Comparison of ENCODE assay signal across 8 mouse cellular contexts in genomic region chr5:47985901-47986670, GRCm38 (mm10). TPM values are rescaled to one million over a fixed set of nuclear protein-coding genes. Genes with fewer than 3 reads are reported as not detected.
DNase-seq lines count a peak whose midpoint lies in the region; ATAC-seq and TF ChIP-seq lines count a peak whose summit lies in the region.

No protein-coding gene starts in this region.

- peaks cover 56% of the 10 kb centered on the region for H3K4me1 ChIP-seq in E14TG2a.4 (replicated peaks; ENCODE audit: low read depth, low read length)
- H3K4me1 ChIP-seq in forebrain, embryonic 14.5 days (ENCODE audit: control insufficient read depth, insufficient read depth, low read length), result peaks cover 13% of the 10 kb centered on the region; the same call in 1 of the 2 replicates
- H3K4me1 ChIP-seq in intestine, embryonic 16.5 days (ENCODE audit: control insufficient read depth, insufficient read depth, low read length), result peaks cover 17% of the 10 kb centered on the region
- peaks cover 41% of the 10 kb centered on the region for H3K4me1 ChIP-seq in limb, embryonic 10.5 days

- TF ChIP-seq CTCF in E14TG2a.4 (conservative IDR thresholded peaks at IDR 0.05; ENCODE audit: low read length), result no peak

- H3K27me3 ChIP-seq in E14TG2a.4 (ENCODE audit: insufficient read depth, low read length), result peaks cover 32% of the 10 kb centered on the region
- 0 out of 2 replicates have a peak, but pooled peaks cover 3% of the 10 kb centered on the region for H3K27me3 ChIP-seq in forebrain, embryonic 14.5 days (replicated peaks; ENCODE audit: control insufficient read depth, insufficient read depth, low read length)
- peaks cover 24% of the 10 kb centered on the region for H3K27me3 ChIP-seq in intestine, embryonic 16.5 days (replicated peaks; ENCODE audit: control insufficient read depth, insufficient read depth, low read length)
- H3K27me3 ChIP-seq in limb, embryonic 10.5 days (ENCODE audit: low read depth, poor library complexity, severe bottlenecking), result peaks cover 37% of the 10 kb centered on the region; the same call in 1 of the 2 replicates

- peak overlapping the region; percentile 85 for H3K4me3 ChIP-seq in E14TG2a.4 (replicated peaks; ENCODE audit: low read length)
- peak overlapping the region; percentile 63 for H3K4me3 ChIP-seq in forebrain, embryonic 14.5 days (ENCODE audit: low read depth, low read length)
- peak overlapping the region; percentile 68 for H3K4me3 ChIP-seq in intestine, embryonic 16.5 days (ENCODE audit: low read length)
- H3K4me3 ChIP-seq in limb, embryonic 10.5 days, result peak overlapping the region; percentile 71

- H3K9ac ChIP-seq in forebrain, embryonic 14.5 days (ENCODE audit: low read length), result peak overlapping the region; percentile 75
- H3K9ac ChIP-seq in intestine, embryonic 16.5 days (ENCODE audit: low read depth, low read length), result peak overlapping the region; percentile 73

- peak; percentile 32 for DNase-seq in MN1 (ENCODE audit: low spot score)
- DNase-seq in forebrain, embryonic 14.5 days (ENCODE audit: low spot score), result peak; percentile 64
- DNase-seq in limb, embryonic 10.5 days (ENCODE audit: low spot score), result peak; percentile 71
- DNase-seq in neural tube, embryonic 10.5 days (ENCODE audit: extremely low spot score, low spot score), result peak; percentile 72
- no peak for DNase-seq in thymus, postnatal 14 days
- DNase-seq in spleen, postnatal 36 days (ENCODE audit: low spot score in 2 of 2), result no peak

- no peaks in the 10 kb centered on the region for H3K36me3 ChIP-seq in E14TG2a.4 (ENCODE audit: insufficient read depth, low read length)
- no peaks in the 10 kb centered on the region for H3K36me3 ChIP-seq in forebrain, embryonic 14.5 days (ENCODE audit: control insufficient read depth, insufficient read depth, low read length)
- no peaks in the 10 kb centered on the region for H3K36me3 ChIP-seq in intestine, embryonic 16.5 days (ENCODE audit: control insufficient read depth, insufficient read depth, low read length)
- no peaks in the 10 kb centered on the region for H3K36me3 ChIP-seq in limb, embryonic 10.5 days

- under 1% methylated on average over 48 of the region's 48 CpGs for WGBS in forebrain, embryonic 14.5 days
- WGBS in intestine, embryonic 16.5 days, result 3% methylated on average over 48 of the region's 48 CpGs
- under 1% methylated on average over 48 of the region's 48 CpGs for WGBS in limb, embryonic 10.5 days

- 0 out of 2 replicates have a peak overlapping the region, but pooled peaks have one; percentile 46 for H3K27ac ChIP-seq in forebrain, embryonic 14.5 days (ENCODE audit: low read depth, low read length)
- H3K27ac ChIP-seq in intestine, embryonic 16.5 days (ENCODE audit: low read length), result no peak overlapping the region
- peak overlapping the region; percentile 81 for H3K27ac ChIP-seq in limb, embryonic 10.5 days

- peak; percentile 12; the same call in 1 of the 2 replicates for ATAC-seq in forebrain, embryonic 14.5 days
- ATAC-seq in intestine, embryonic 16.5 days, result no peak

- H3K9me3 ChIP-seq in E14TG2a.4 (ENCODE audit: low read length), result no peaks in the 10 kb centered on the region
- H3K9me3 ChIP-seq in forebrain, embryonic 14.5 days (replicated peaks; ENCODE audit: control insufficient read depth, low read length), result no peaks in the 10 kb centered on the region
- no peaks in the 10 kb centered on the region for H3K9me3 ChIP-seq in intestine, embryonic 16.5 days (ENCODE audit: control insufficient read depth, low read length)
- H3K9me3 ChIP-seq in limb, embryonic 10.5 days (replicated peaks), result no peaks in the 10 kb centered on the region

- H3K4me2 ChIP-seq in forebrain, embryonic 14.5 days (ENCODE audit: low read length), result peak overlapping the region; percentile 96
- H3K4me2 ChIP-seq in intestine, embryonic 16.5 days (ENCODE audit: low read depth, low read length), result peak overlapping the region; percentile 92

RNA-seq across cellular contexts. Expression of gene Slit2, which starts 3.1 kb away (rescaled TPM):
- 10.0 and 11.3 TPM in 2 replicates for polyA plus RNA-seq in forebrain, embryonic 14.5 days (2014; fragmentation: Nextera tagmentation; extraction: Ambion mirVana)
- 11.6 TPM in 2 replicates for polyA plus RNA-seq in intestine, embryonic 16.5 days (2015; fragmentation: Nextera tagmentation; extraction: Ambion mirVana)
- 13.5 and 17.8 TPM in 2 replicates for polyA plus RNA-seq in limb, embryonic 10.5 days (2016; fragmentation: Nextera tagmentation; extraction: Ambion mirVana)

Comparison
In these comparisons a context has a peak if more than half of its experiments do, and no peak if none do; other contexts are left out.
1. DNase-seq: peak in MN1 (single experiment), forebrain, embryonic 14.5 days (single experiment), limb, embryonic 10.5 days (single experiment) and neural tube, embryonic 10.5 days (single experiment); none in thymus, postnatal 14 days (single experiment) and spleen, postnatal 36 days (0 of 2).
2. Peak in every context shown above with its lines, with median percentiles within 50 percentile points of each other: H3K4me3 ChIP-seq.